Mouse (Mus musculus) erythroid progenitor cell, adult 5-6 weeks (primary cell): Measurements from ENCODE around the gene Gm20388. TPM values are rescaled to one million over a fixed set of nuclear protein-coding genes. Genes with fewer than 3 reads are reported as not detected.

Source experiments
- ATAC-seq: replicated peaks from 2 replicates; pipeline ENCODE4 v1.8.0; 2016; ENCODE audit warnings: moderate number of reproducible peaks, mild to moderate bottlenecking, moderate TSS enrichment, inconsistent platforms; ENCODE audit not compliant: poor library complexity, low FRiP score, severe bottlenecking
- total RNA-seq, 2 experiments: library from RNA; stranded (forward) in 1 of 2; stranded (reverse) in 1 of 2; fragments of 150-400 nt in 1 of 2; fragments of 186-747, 209-891 nt in 1 of 2; gene quantifications; 2 replicates each; pipeline versions ENCODE4 v1.2.3 to v1.2.4; 2015 to 2017; ENCODE audit warnings: low replicate concordance in 2 of 2

Gene Gm20388
- total RNA-seq, 2 experiments from 2014 or later = 4.2 TPM; not detected in 1

DNA sequence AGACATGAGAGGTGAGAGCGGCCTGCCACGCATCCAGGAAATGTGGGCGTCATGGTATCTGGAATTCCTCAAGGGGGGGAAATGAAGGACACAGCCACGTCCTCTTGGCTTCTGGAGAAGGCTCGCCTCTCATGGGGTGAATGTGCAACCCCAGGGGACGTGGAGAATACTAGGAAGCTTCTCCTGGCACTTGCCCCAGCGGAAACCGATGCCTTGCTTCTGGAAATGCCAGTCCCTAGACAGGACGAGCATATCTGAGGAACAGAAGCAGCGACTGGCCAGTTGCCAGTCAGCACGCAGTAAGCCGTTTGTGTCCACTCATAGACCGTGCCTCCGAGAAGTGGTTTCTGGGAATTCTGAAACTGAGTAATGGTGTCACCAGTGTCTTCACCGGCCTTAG, 126.6 kb downstream of the Gm20388 start:
- no peak for ATAC-seq

DNA sequence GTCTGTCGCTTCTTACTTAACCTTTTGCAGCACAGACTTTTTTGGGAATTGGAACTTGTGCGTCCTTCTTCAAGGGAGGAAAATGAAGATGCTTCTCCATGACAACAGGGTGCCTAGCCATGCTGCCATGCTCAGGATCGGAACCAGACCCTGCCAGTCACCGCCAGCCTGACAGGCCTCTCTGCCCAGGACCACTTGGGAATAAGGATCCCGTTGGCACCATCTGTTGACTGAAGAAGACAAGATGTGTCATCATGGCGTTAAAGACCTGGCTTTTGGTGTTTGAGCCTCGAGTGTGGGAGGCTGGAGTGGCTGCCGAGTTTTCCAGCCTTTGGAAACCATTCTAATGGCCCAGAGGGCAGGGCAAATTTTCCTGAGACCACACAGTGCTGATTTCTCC, 127.0 kb downstream of the Gm20388 start:
- no peak for ATAC-seq

DNA sequence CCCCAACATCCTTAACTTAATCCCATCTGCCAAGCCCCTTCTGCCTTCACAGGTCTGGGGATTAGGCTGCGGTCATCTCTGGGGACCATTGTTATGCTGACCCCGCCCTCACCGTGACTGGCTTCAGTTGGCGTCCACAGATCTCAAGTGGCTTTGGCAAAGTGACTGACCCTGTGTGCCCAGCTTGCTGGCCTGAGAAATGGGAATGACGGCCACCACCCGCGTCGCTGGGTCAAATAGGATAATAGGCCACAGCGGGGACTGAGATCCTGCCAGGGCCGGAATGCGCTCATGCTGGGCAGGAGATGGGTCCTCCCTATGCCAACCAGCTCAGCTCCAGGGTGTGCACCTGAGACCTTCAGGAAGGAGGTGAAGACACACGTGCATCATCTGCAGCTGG, 128.1 kb downstream of the Gm20388 start:
- ATAC-seq = no peak

DNA sequence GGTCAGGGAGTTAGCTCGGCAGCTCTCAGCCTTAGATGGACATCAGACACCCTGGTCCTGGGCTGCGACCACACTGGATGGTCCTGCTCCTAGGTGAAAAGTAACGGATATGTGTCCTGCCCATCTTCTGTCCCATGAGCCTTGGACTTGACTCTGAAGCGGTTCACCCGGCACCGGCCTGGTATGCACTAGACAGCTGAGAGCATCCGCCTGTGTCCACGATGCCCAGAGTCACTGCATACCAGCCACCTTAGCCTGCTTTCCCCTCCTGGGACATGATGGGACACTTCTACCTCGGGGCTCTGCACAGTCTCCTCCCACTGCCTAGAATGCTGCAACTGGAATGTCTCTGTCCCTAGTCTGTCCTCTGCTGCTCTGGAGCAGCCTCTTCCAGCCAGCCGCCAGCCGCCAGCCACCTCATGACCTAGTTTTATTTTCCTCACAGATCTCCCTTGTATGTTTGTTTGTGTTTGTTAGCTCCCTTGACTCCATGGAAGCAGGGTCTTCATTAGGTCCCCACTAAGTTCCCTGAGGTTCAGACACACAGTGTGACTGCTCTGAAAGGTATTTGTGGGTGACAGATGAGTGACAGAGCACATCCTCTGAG, 128.8 kb downstream of the Gm20388 start:
- ATAC-seq = no peak

DNA sequence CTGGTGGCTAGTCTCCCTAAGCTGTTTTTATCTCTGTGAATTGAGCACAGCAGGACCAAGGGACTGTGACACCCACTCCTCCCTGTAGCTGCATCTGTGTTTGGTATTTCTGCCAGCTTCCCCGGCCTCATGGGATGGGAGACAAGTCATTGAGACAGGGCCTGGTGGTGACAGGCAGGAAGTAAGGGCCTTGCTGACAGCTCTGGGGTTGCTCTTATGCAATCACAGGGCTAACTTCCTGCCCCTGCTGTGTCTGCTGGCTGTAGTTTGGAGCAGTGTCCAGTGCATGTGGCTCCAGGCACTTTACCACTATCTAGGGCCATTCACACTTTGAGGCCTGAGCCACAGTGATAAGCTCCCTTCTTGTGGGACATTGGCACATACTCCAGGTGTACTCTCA, 130.2 kb downstream of the Gm20388 start:
- no peak for ATAC-seq

DNA sequence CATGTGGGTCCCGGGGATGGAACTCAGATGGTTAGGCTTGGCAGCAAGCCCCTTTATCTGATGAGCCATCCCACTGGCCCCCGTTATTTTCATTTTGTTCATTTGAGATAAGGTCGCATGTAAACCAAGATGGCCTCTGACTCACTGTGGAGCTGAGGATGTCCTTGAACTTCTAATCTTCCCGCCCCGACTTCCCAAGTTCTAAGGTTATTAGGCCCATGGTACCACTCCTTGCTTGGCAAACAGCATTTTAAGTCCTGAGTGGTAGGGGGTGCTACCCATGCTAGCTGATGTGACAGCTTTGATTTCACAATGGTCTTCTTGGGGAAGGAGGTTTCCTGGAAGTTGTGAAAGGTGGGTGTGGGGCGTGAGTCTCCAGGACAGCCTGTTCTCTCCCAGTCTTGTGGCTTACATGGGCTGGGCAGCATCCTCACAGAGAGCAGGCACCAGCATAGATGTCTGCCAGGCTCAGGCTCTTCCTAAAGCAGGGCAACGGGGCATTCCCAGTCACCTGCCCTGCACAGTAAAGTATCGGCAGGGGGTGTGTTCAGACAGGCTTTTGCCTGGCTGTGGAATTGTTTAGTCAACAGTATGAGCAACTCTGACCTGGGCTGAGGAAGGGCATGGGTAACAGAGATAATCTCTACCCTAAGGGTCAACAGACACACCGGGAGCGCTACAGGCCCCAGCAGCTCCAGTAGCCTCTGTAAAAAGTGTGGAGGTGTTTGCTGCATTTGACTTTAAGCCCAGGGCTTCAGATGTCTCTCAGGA, 132.1 kb downstream of the Gm20388 start:
- ATAC-seq = no peak

GRCm38 (mm10) chr8:120044907-120045306, 134.3 kb downstream of the Gm20388 start:
- ATAC-seq = no peak

DNA sequence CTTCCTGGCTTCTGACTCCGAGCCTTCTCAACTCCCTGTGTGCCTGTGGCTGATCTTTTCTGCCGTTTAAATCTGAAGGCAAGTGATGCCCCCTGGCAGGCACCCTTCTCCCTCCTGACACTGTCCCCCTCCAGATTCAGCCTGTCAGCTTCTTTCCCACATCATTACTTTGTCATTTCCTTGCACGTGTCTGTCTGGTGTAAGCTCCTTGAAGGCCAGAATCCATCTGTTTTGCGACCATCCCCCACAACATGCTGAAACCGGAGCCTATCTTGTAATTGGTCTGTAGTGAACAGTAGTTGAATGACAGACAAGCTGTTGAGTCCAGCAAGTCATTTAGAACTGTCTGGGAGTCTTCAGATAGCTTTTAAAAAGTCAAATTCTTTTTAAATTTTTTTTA, 134.8 kb downstream of the Gm20388 start:
- ATAC-seq = no peak

GRCm38 (mm10) chr8:120046258-120047020, 135.8 kb downstream of the Gm20388 start:
- no peak for ATAC-seq

- ATAC-seq = no peak
Observed at GRCm38 (mm10) chr8:120049949-120050348, 139.3 kb downstream of the Gm20388 start.

DNA sequence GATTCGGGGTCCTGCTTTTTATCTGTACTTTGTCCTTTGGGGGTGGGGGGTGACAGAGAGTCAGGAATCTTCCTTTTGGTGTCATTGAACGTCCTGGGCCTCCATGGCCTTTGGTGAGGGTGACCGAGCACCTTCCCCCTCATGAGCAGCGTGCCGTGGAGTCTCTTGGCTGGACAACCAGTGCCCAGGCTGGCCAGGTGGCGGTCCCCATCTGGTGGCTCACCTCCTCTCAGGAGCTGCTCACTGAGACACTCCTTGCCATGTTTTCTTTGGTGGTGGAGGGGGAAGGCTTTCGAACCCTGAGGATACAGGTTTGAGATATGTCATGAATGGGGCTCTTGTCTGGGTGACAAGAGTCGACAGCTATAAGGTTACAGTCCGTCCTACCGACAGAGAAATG, 139.7 kb downstream of the Gm20388 start:
- no peak for ATAC-seq

DNA sequence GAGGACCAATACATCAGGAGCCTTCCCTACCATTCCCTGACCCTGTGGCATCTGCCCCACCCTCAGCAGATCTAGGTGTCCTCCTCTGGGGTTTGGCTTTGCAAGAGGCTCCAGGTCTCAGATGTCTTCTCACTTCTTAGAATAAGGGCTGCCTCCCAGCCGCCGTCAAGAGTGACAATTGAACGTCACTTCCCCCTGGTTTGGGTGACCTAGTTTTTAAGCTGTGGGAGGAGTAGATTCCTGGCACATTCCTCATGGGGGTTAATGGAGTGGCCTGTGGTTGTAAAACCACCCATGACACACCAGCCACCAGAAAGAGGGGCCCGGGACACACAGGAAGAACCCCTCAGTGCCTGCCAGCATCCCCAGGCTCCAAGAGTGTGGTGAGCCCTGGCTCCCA, 140.4 kb downstream of the Gm20388 start:
- ATAC-seq = no peak

DNA sequence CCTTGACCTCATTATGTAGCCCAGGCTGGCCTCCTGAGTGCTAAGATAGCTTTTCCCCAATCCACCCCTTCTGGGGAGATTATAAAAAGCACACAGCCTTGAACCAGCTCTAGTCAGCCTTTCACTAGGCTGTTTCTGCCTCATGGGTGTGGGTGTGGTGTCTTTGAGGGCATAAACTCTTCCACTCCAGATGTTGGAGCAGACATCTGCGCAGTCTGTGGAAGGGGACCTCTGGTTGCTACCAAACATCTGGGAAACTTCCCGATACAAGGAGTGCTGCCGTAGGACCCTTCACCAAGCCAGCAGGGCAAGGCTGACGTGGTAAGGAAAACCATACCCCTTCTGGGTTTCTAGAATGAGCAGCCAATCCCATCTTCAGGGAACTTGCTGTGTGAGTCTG, 141.3 kb downstream of the Gm20388 start:
- ATAC-seq = no peak

- ATAC-seq = no peak
Observed at GRCm38 (mm10) chr8:120052318-120052717, 141.7 kb downstream of the Gm20388 start.

DNA sequence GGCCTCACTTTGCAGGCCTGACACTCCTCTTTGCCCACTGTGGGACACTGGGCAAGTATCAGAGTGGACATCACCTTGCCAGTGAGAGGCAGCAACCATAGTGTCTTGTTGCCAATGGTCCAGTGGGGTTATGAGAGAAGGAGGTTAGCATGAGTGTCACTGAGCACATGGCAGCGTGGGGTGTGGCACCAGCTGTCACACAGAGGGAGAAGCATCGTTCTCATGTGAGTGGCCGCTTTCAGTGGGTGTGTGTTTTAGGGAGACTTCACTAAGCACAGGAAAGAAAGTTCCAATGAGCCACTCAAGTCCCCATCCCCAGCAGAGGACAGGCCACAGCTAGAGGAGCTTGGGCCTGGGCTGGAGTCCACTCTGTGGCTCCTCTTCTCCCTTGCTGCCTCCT, 144.2 kb downstream of the Gm20388 start:
- ATAC-seq = no peak

- no peak for ATAC-seq
Observed at GRCm38 (mm10) chr8:120057078-120057477, 146.4 kb downstream of the Gm20388 start.

GRCm38 (mm10) chr8:120062742-120063141, 152.1 kb downstream of the Gm20388 start:
- no peak for ATAC-seq

DNA sequence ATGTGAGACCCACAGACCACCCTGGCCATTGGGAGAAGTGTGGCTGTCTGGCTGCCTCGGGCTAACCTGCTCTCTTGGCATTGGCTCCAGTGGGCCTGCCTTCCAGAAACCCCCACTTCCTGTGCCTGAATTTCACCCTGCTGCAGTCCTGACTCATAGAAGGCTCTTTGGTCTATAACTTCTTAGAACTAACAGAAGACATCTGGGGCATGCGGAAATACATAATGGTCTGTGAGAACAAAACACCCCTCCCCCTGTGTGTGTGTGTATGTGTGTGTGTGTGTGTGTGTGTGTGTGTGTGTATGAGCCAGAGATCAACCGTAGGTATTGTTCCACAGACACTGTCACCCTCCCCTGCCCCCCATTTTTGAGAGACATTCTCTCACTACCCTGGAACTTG, 152.7 kb downstream of the Gm20388 start:
- ATAC-seq = no peak

DNA sequence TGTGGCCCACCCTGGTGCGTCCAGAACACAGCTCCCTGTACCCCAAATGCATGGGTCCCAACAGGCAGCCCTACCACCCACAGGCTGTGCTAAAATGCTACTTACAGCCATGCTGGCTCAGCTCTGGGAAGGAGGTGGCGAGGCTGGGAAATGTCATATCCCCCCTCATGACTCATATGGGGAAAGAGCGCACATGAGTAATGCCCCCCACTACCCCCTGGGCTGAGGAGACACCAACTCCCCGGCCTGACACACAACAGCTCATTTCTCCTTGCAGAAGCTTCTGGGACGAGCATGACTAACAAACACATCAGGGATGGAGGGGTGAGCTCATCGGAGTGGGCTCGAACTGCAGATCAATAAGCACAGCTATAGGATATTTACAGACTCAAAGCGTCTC, 155.0 kb downstream of the Gm20388 start:
- no peak for ATAC-seq

DNA sequence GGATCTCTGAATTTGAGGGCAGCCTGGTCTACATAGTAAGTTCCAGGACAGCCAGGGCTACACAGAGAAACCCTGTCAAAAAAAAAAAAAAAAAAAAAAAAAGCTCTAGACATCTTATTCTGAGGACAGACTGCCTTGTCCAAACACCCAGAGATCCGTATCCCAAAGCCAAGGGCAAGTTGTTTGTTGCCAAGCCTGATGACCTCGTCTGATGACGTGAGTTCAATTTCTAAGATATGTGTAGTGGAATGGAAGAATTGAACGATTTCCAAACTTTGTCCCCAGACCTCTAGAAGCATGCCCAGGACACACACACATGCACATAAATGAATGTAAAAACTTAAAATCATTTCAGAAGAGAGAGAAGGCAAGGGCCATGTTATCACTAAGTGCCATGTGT, 155.6 kb downstream of the Gm20388 start:
- ATAC-seq = no peak
